Mouse (Mus musculus): ENCODE data around the gene Grin2a.

Grin2a gene

DNA sequence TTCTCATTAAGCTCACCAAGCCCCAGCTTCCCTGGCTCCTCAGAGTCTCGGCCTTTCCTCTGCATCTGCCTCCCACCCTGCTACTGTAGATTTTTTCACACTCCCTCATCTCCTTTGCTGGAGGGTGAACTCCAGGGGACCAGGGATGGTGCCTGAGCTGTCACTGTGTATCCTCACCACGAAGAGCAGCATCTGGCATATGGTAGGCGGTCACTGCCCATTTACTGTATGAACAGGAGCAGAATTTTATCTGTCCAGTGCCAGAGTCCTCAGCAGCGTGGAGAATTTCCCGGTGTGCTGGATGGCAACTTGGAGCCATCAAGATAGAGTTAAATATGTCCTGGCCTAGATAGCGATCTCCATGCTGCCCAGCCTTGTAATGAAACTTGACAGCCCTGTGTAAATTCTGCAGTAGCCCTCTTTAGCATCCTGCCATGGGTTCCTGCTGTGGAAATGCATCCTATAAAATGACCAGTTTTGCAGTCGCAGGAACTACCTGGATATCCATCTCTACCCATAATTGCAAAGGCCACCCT, 269.7 kb downstream of the Grin2a start:
- no peaks in the 10 kb centered on the region for H3K27me3 ChIP-seq (ENCODE audit: control insufficient read depth, insufficient read depth, low read length, poor library complexity, severe bottlenecking)
- no peak for DNase-seq (ENCODE audit: low read depth, low spot score)
- no peaks in the 10 kb centered on the region for H3K36me3 ChIP-seq (ENCODE audit: control insufficient read depth, insufficient read depth, low read length, poor library complexity, severe bottlenecking)

DNA sequence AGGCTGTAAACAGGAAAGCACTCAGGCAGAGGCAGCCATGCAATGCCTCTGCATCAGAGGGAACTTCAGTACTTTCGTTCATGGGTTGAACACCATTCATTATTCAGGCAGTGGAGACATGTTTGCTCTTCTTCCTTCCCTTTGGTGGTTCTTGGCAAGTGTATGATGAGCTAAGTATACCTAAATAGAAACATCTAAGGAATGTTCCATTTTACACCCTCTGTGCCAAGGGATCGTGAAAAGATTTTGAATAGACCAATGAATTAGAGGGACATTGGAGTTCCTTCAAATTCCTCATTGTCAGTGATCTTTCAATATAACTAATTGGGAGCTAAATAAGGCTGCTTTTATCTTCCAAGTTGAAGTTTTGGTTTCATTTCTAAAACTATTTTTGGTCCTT, 284.0 kb downstream of the Grin2a start:
- no peaks in the 10 kb centered on the region for H3K27me3 ChIP-seq (ENCODE audit: control insufficient read depth, insufficient read depth, low read length, poor library complexity, severe bottlenecking)
- no peaks in the 10 kb centered on the region for H3K36me3 ChIP-seq (ENCODE audit: control insufficient read depth, insufficient read depth, low read length, poor library complexity, severe bottlenecking)
- DNase-seq (ENCODE audit: low read depth, low spot score) = no peak

DNA sequence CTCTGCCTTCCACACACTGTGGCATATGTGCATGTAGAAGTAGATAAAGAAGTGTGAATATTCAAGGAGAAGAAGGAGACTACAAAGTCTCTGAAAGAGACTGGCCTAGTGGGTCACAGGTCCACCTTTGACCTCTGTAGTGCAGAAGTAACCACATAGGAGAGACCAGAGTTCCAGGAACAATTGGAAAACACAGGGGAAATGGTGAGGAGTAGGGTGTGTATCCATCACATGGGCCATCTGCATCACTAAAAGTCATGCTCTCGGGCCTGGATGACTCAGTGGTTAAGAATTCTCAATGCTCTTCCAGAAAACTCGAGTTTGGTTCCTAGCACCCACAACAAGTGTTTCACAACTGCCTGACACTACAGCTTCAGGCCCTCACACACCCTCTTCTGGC, 285.4 kb downstream of the Grin2a start:
- Histone ChIP-seq H3K36me3 (ENCODE audit: control insufficient read depth, insufficient read depth, low read length, poor library complexity, severe bottlenecking) (no peaks in the 10 kb centered on the region), H3K27me3 (ENCODE audit: control insufficient read depth, insufficient read depth, low read length, poor library complexity, severe bottlenecking) (no peaks in the 10 kb centered on the region)
- DNase-seq (ENCODE audit: low read depth, low spot score) = no peak

- Histone ChIP-seq H3K36me3 (ENCODE audit: control insufficient read depth, insufficient read depth, low read length, poor library complexity, severe bottlenecking) (no peaks in the 10 kb centered on the region), H3K27me3 (ENCODE audit: control insufficient read depth, insufficient read depth, low read length, poor library complexity, severe bottlenecking) (no peaks in the 10 kb centered on the region)
- DNase-seq (ENCODE audit: low read depth, low spot score) = no peak
Measured at GRCm38 (mm10) chr16:9697141-9697540, 298.2 kb downstream of the Grin2a start.

DNA sequence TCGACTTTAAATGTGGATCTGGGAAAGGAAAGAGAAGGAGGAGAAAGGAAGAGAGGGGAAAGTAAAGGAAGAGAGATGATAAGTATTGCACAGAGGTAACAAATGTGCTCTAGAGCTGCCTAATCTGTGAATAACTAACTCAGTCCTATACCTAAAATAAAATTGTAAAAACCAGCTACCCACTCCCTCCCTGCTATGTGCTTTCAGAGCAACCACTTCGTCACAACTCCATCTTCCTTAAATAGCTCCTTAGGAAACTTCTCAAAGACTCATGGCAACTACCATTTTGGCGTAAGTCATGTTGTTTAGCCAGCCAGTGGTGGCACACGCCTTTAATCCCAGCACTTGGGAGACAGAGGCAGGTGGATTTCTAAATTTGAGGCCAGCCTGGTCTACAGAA, 301.3 kb downstream of the Grin2a start:
- no peak for DNase-seq (ENCODE audit: low read depth, low spot score)
- H3K27me3 ChIP-seq (ENCODE audit: control insufficient read depth, insufficient read depth, low read length, poor library complexity, severe bottlenecking) = no peaks in the 10 kb centered on the region
- no peaks in the 10 kb centered on the region for H3K36me3 ChIP-seq (ENCODE audit: control insufficient read depth, insufficient read depth, low read length, poor library complexity, severe bottlenecking)

- DNase-seq (ENCODE audit: low read depth, low spot score) = no peak
- H3K36me3 ChIP-seq (ENCODE audit: control insufficient read depth, insufficient read depth, low read length, poor library complexity, severe bottlenecking) = no peaks in the 10 kb centered on the region
Measured at GRCm38 (mm10) chr16:9688523-9689140, 306.7 kb downstream of the Grin2a start.

GRCm38 (mm10) chr16:9680572-9680971, 314.8 kb downstream of the Grin2a start:
- no peaks in the 10 kb centered on the region for H3K27me3 ChIP-seq (ENCODE audit: control insufficient read depth, insufficient read depth, low read length, poor library complexity, severe bottlenecking)
- no peak for DNase-seq (ENCODE audit: low read depth, low spot score)
- no peaks in the 10 kb centered on the region for H3K36me3 ChIP-seq (ENCODE audit: control insufficient read depth, insufficient read depth, low read length, poor library complexity, severe bottlenecking)

More at GRCm38 (mm10) chr16:9688523-9689140, 306.7 kb downstream of the Grin2a start:
- H3K27me3 ChIP-seq (ENCODE audit: control insufficient read depth, insufficient read depth, low read length, poor library complexity, severe bottlenecking) = no peaks in the 10 kb centered on the region

DNA sequence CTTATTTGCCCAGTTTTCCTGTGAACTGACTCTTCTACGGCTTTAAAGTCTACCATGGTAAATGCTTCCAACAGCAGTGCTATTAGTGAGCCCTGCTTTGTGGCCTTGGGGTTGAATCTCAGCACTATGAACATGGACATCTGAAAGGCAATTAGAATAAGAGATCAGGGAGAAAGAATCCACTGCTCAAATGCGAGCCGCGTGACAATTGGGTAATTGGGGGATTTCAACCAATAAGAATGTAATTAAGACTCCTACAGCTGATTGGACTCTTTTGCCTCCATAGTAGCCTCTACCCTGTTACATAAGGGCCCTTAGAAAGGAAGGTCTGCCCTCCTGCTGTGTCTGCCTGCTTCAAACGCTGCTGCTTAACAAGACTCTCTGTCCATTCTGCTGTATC, 315.4 kb downstream of the Grin2a start:
- H3K27me3 ChIP-seq (ENCODE audit: control insufficient read depth, insufficient read depth, low read length, poor library complexity, severe bottlenecking) = no peaks in the 10 kb centered on the region
- no peaks in the 10 kb centered on the region for H3K36me3 ChIP-seq (ENCODE audit: control insufficient read depth, insufficient read depth, low read length, poor library complexity, severe bottlenecking)
- no peak for DNase-seq (ENCODE audit: low read depth, low spot score)

DNA sequence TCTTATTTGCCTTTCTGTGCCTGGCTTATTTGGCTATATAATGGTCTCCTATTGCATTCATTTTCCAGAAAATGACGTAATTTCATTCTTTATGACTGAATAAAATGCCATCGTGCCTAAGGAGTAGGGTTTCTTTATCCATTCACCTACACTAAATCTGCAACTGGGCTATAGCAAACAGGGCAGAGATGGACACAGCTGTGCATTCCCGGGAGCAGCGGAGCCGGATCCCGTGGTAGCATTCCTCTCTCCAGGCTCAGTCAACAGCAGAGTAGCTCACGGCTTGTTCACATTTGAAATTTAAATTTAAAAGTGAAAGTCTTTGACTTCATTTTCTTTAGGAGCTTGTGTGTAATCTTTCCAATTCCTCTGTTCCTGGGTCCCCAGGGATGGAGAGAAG, 316.6 kb downstream of the Grin2a start:
- Histone ChIP-seq H3K27me3 (ENCODE audit: control insufficient read depth, insufficient read depth, low read length, poor library complexity, severe bottlenecking) (no peaks in the 10 kb centered on the region), H3K36me3 (ENCODE audit: control insufficient read depth, insufficient read depth, low read length, poor library complexity, severe bottlenecking) (no peaks in the 10 kb centered on the region)
- no peak for DNase-seq (ENCODE audit: low read depth, low spot score)

DNA sequence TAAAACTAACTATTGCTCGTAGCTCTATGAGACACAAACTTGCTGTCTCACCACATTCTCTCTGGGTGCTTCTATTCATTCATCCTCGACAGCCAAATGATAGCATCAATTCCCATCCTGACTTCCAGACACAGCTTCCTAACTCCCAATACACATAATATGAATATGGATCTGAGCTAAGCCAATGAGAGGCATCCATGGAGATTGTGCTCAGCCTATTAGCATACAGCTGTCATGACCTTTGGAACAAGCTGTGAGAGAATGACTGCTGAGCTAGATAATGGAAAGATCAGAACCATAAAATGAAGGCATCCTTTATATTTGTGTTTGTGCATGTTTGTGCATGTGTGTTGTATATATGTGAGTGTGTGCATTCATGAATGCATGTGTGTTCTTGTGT, 323.0 kb downstream of the Grin2a start:
- DNase-seq (ENCODE audit: low read depth, low spot score) = no peak
- H3K27me3 ChIP-seq (ENCODE audit: control insufficient read depth, insufficient read depth, low read length, poor library complexity, severe bottlenecking) = no peaks in the 10 kb centered on the region

GRCm38 (mm10) chr16:9671222-9671621, 324.1 kb downstream of the Grin2a start:
- DNase-seq (ENCODE audit: low read depth, low spot score) = no peak
- H3K27me3 ChIP-seq (ENCODE audit: control insufficient read depth, insufficient read depth, low read length, poor library complexity, severe bottlenecking) = no peaks in the 10 kb centered on the region
- H3K36me3 ChIP-seq (ENCODE audit: control insufficient read depth, insufficient read depth, low read length, poor library complexity, severe bottlenecking) = no peaks in the 10 kb centered on the region

More for the DNA sequence above, 323.0 kb downstream of the Grin2a start:
- no peaks in the 10 kb centered on the region for H3K36me3 ChIP-seq (ENCODE audit: control insufficient read depth, insufficient read depth, low read length, poor library complexity, severe bottlenecking)

GRCm38 (mm10) chr16:9670750-9671161, 324.6 kb downstream of the Grin2a start:
- Histone ChIP-seq H3K36me3 (ENCODE audit: control insufficient read depth, insufficient read depth, low read length, poor library complexity, severe bottlenecking) (no peaks in the 10 kb centered on the region), H3K27me3 (ENCODE audit: control insufficient read depth, insufficient read depth, low read length, poor library complexity, severe bottlenecking) (no peaks in the 10 kb centered on the region)
- no peak for DNase-seq (ENCODE audit: low read depth, low spot score)

- Histone ChIP-seq H3K36me3 (ENCODE audit: control insufficient read depth, insufficient read depth, low read length, poor library complexity, severe bottlenecking) (no peaks in the 10 kb centered on the region), H3K27me3 (ENCODE audit: control insufficient read depth, insufficient read depth, low read length, poor library complexity, severe bottlenecking) (no peaks in the 10 kb centered on the region)
- DNase-seq (ENCODE audit: low read depth, low spot score) = no peak
Measured at GRCm38 (mm10) chr16:9665896-9666295, 329.5 kb downstream of the Grin2a start.

GRCm38 (mm10) chr16:9664060-9664459, 331.3 kb downstream of the Grin2a start:
- Histone ChIP-seq H3K36me3 (ENCODE audit: control insufficient read depth, insufficient read depth, low read length, poor library complexity, severe bottlenecking) (no peaks in the 10 kb centered on the region), H3K27me3 (ENCODE audit: control insufficient read depth, insufficient read depth, low read length, poor library complexity, severe bottlenecking) (no peaks in the 10 kb centered on the region)
- no peak for DNase-seq (ENCODE audit: low read depth, low spot score)

DNA sequence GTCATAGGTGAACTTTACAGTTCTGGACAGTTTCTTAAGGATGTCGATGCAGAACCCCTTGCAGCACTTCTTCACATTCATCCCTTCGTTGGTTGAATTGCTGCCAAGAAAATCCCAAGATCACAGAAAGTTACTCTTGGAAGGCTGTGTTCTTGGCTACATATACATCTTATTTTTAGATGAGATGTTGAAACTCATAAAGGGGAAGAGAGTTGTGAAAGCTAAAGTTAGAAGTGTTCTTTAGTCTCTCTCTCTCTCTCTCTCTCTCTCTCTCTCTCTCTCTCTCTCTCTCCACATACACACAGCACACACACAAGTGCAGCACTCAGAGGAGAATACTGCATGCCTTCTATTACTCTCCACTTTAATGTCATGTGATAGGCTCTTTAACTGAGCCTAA, 331.9 kb downstream of the Grin2a start:
- H3K36me3 ChIP-seq (ENCODE audit: control insufficient read depth, insufficient read depth, low read length, poor library complexity, severe bottlenecking) = no peaks in the 10 kb centered on the region
- no peak for DNase-seq (ENCODE audit: low read depth, low spot score)

More for the DNA sequence above, 331.9 kb downstream of the Grin2a start:
- H3K27me3 ChIP-seq (ENCODE audit: control insufficient read depth, insufficient read depth, low read length, poor library complexity, severe bottlenecking) = no peaks in the 10 kb centered on the region
